Mouse (Mus musculus): ENCODE measurements at regions not wholly inside any gene's neighbourhood (a gene's known extent, or its start where the extent isn't known, plus 50 kb on each side); places are given as distances from the start of the nearest gene placed in this dataset.

DNA sequence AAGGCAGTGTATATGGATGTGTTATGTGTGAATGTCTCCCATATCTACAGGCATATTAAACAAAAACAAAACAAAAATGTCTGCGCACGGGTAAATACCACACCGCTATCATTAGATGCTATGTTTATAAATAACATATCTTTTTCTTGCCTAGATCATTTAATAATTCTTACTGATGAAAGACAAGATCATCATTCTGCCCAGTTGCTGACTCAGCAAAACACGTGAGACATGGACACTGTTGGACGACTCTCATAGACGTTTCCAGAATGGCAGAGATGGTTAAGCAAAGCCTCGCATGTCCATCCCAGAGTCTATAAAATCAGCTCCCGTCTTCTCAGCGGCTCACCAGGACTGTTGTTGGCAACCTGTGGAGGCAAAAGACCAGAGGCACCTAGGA, 125.5 kb upstream of the Hes1 start:
- WGBS = 96% methylated on average over 9 of the region's 9 CpGs
- DNase-seq (ENCODE audit: low read depth, low spot score) = no peak

DNA sequence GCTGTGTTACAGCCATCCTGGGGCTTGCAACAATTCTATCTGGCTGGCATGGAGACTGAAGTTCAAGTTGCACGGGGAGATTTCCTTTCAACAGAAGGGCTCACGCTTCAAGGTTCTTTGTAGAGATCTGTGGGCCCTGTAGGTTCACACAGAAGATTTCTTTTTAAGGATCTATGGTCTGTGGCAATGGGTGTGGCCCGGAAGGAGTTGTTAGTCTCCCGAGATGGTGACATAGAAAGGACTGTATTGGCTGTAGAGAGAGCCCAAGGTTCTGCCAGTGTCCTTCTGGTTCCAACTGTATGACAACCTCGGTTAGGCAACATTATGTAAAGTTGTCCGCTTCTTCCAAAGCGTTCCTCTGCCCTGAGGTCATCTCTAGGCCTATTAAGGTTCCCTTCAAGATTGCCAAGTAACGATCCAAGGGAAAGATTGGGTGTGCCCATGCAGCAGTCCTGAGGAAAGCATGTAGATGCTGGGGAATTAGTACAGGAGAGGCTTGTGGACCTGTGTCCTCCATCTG, 124.8 kb upstream of the Hes1 start:
- no peak for DNase-seq (ENCODE audit: low read depth, low spot score)
- WGBS = 80% methylated on average over 8 of the region's 8 CpGs

DNA sequence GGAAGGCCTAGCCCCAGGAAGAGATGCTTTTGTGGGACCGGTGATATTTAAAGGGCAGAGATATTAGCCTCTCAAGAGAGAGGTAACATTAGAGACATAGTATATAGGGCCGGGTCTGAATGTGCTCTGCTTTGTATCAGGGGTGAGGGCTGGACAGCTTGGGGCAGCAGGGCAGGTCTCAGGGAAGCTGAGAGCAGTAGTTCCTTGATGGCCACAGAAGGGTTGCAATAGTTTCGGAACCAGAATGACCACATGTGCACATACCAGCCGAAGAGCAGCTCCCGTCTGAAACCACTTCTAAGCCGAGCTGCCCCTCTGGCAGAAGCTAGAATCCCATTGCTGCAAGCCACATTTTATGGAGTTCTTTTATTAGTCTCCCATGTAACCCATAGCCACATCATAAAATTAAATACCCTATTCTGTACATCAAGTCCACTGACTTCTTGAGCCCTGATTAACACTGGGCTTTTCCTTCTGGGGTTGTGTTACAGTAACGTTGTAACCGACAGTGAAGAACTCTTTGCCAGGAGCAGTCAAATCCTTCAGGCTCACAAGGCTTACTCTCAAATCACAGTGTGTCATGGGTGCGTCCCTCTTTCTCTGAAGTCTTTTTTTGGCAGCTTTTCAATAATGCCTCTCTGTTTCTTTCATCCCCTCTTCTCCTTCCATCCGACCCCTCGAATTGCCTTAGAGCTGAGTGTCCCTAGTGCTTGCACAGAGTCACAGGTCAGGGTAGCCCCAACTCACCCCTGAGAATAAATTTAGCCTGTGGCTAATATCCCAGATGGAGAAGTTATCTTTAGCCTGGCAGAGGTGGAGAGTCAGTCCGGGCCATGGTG, 124.1 kb upstream of the Hes1 start:
- WGBS = 61% methylated on average over 12 of the region's 12 CpGs
- DNase-seq (ENCODE audit: low read depth, low spot score) = no peak

DNA sequence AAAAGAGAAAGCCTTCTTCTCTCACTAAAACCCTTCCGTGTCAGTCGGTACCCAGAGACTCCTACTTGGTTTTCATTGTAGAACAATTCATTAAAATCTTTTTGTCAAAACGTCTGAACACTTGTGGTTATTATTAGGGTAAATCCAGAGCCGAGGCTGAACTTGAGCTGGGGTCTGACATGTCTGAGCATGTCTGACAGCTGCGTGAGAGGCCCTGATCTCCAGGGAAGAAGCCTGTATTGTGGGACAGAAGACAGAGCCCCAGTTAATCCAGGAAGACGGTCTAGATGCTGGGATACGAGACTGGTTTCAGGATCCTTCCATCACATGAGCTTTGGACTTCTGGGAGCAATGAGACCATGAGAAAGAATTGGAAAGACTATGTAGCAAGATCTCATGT, 122.1 kb upstream of the Hes1 start:
- DNase-seq (ENCODE audit: low read depth, low spot score) = no peak
- WGBS = 92% methylated on average over 7 of the region's 7 CpGs

DNA sequence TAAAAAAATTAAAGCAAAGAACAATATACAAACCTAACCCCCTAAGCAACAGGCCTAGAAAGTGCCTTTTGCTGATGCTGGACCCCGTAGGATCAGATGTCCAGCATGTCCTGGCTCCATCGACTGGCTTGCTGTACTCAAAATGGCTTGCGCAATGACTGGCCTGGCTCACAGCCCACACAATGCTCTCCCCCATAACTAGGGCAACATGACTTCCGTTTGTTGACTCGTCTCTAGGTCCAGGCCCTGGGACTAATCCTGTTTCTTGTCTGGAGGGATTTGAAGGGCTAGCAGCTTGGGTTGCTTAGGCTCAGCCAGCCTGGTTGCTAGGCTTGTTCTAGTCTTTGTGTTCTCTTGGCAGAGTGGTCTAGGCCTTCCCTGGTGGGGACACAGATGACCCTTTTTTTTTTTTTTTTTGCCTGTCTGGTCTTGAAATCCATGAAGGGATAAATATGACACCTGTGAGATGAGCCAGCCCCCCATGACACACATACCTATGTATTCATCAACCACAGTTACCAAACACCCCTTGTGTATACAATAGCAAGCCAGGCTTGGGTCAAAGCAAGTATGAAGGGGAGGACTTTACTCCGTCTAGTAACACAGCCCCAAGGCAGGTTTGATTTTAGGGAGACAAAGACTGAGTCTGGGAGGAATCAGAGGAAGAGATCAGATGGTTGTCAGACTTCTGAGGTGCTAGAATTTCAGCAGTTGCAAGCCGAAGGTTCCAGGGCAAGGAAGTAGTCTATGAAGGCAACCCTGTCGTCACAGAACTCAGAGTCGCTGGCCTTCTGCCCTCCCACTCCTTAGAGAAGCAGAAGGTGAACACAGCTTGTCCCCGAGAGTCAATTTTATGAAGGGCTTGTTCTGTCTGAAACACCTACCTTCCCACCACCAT, 120.0 kb upstream of the Hes1 start:
- no peak for DNase-seq (ENCODE audit: low read depth, low spot score)
- 76% methylated on average over 10 of the region's 10 CpGs for WGBS

DNA sequence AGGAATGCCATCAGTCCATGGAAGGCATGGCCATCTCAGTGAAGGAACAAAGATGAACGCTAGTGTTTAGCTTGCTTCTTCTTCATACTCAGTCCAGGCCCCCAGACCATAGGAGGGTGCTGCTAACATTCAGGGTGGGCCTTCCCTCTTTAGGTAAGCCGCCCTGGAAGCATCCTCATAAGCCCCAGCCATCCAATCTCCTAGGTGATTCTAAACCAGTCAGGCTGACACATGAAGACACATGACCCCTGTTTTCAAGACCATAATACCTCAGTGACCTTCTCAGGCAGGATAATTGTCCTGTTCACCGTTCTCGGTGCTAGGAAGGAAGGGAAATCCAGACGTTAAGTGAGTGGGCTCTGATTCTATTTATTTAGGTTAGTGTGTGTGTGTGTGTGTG, 119.2 kb upstream of the Hes1 start:
- WGBS = 63% methylated on average over 5 of the region's 5 CpGs
- DNase-seq (ENCODE audit: low read depth, low spot score) = no peak

DNA sequence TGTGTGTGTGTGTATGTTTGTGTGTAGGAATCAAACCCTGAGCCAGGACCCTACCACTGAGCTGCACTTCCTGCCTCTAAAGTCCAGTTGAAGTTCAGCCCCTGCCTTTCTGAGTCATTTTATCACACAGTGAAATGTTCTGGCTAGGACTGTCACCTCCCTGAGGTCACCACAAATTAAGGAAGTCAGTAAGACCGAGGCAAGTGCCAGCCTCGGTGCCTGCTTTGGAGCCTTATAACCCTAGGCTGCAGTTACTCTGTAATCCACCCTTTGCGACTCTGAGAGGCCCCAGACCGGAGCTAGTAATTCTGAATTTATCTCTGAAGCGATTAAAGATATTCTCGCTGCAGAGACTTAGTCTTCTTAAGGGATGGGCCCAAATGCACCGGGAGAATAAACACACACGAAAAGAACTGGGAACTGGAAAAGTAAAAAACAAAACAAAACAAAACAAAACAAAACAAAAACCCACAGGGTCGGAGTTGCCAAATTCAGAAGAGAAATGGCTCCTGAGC, 118.8 kb upstream of the Hes1 start:
- DNase-seq (ENCODE audit: low read depth, low spot score) = no peak
- 1% methylated on average over 9 of the region's 9 CpGs for WGBS

DNA sequence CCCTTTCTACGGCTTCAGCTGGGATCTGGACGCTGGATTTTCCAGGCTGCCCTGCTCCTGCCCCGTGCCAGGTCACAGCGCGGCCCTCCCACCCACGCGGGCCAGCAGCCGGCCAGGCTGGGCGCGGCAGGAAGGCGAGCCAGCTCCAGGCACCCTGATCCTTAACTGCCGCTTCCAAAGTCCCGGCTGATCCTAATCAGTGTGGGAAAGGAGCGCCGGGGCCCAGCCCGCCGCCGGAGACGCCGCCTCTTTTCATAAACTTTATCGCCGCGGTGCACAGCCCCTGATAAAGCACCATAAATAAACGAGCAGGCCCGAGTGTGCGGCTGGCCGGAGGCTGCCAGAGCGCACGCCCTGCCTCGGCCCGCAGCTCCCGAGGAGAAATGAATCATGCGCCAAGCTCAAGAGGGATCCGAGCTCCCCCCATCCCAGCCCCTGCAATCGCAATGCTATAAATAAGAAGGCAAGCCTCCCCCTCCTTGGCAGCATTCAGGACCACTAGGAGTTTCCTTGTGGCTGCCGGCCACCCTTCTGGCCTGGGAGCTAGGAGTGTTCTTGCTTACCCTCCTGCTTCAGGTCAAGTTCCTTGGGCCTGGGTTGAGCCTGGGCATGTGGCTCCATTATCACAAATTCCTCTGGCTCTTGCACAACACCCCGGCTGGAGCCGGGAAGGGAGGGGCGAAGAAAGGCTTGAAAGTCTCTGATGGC, 118.1 kb upstream of the Hes1 start:
- 2% methylated on average over 39 of the region's 39 CpGs for WGBS
- peak; percentile 76 for DNase-seq (ENCODE audit: low read depth, low spot score)

DNA sequence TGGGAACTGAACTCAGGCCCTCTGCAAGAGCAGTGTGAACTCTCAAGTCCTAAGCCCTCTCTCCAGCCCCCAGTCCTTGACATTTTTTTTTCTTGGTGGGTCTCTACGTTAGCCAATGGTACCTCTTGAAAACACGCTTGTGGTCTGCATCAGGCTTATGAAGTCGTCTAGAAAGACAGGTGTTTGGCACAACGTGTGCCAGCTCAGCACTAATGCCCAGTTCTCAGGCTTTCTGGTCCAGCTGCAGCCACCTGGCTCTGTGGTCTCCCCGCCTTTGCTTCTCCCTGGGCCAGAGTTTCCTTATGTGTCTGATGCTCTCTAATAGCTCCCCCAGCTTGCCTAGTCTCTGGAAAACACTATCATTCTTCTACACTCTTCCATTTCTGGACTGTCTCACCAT, 117.2 kb upstream of the Hes1 start:
- WGBS = 40% methylated on average over 5 of the region's 5 CpGs
- DNase-seq (ENCODE audit: low read depth, low spot score) = no peak

DNA sequence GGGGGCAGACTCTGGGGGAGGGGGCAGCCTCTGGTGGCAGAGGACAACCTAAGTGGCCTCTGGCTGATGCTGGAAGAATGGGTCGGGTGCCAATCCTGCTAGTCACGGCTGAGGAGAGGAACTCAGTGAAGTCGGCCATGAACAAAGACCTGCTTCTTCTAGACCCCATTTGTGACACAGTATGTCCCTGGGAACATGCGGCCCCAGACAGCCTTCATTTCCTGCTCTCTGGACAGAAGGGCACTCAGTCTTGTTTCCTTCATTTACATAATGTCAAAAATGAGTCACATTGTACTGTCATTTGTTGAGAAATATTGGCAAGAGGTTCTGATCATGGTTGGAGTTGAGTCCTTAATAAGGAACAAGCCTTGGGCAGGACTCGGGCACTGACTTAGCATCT, 116.5 kb upstream of the Hes1 start:
- 80% methylated on average over 5 of the region's 5 CpGs for WGBS

DNA sequence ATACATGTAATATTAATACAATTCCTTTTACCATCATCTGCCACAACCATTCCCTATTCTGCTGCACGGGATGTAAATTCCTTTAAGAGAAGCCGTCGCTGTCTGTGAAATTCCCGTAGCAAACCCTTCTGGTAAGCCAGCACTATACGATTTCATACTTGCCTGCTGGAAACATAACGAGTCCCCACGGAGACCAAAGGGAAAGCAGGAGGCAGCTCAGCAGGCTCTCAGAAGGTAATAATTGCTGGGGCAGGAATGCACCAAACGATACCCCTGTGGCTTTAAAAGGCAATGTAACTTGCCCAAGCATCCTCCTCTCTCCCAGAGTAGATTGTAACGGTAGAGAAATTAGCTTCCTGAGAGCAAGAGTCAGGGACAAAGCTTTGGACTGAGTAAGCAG, 114.0 kb upstream of the Hes1 start:
- WGBS = 78% methylated on average over 9 of the region's 9 CpGs
- no peak for DNase-seq (ENCODE audit: low read depth, low spot score)

More for the DNA sequence above, 116.5 kb upstream of the Hes1 start:
- no peak for DNase-seq (ENCODE audit: low read depth, low spot score)

DNA sequence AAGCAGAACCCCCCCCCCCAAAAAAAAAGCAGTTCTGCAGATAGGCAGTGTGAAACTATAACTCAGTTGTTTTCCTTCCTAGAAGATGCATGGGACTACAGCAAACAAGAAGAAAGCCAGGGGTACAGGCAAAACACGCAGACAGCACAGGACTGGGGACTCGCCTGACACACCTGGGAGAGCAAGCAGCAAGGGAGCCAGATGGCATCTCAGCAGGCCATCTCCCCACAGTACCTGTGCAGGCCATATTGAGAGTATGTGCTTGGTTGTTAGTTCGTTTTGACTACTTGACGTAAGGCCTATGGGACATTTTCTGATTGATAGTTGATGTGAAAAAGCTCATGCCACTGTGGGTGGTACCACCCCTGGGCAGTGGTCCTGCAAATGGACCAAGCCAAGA, 113.4 kb upstream of the Hes1 start:
- DNase-seq (ENCODE audit: low read depth, low spot score) = no peak
- 95% methylated on average over 4 of the region's 4 CpGs for WGBS

DNA sequence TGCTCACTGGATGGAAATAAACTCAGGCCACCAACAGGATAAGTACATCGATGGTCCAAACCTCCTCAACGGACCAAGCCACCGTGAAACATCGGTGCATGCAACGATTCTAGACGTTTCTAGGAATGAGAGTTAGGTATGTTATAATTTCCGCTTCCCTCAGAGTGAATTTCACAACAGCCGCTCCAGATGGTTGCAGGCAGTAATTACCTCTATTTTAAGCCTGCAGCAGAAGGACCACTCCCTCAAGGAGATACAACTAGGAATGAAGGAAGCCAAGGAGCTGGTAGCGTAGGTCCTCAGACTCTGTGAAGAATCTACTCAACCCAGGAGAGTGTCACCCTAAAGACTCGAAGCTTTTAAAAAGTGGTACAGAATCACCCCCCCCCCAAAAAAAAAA, 109.5 kb upstream of the Hes1 start:
- WGBS = 42% methylated on average over 10 of the region's 10 CpGs
- no peak for DNase-seq (ENCODE audit: low read depth, low spot score)

DNA sequence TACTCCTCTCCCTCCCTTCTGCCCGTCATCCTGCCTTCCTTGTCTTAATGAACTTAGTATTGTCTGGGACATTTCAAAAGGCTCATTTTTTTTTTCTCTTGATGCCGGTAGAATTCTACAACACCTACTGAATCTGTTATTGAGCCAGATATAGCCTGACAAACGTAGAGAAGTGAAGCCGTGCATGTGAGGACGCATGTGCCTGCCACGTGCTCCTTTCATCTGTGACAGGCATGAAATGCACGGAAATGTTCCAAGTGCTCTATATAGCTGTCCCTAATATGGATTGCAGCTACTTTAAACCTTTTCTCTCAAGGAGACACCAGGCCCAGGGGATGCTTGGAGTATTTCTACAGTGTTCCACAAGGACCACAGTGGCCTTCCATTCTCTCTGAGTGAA, 107.3 kb upstream of the Hes1 start:
- WGBS = 91% methylated on average over 7 of the region's 7 CpGs
- DNase-seq (ENCODE audit: low read depth, low spot score) = no peak

DNA sequence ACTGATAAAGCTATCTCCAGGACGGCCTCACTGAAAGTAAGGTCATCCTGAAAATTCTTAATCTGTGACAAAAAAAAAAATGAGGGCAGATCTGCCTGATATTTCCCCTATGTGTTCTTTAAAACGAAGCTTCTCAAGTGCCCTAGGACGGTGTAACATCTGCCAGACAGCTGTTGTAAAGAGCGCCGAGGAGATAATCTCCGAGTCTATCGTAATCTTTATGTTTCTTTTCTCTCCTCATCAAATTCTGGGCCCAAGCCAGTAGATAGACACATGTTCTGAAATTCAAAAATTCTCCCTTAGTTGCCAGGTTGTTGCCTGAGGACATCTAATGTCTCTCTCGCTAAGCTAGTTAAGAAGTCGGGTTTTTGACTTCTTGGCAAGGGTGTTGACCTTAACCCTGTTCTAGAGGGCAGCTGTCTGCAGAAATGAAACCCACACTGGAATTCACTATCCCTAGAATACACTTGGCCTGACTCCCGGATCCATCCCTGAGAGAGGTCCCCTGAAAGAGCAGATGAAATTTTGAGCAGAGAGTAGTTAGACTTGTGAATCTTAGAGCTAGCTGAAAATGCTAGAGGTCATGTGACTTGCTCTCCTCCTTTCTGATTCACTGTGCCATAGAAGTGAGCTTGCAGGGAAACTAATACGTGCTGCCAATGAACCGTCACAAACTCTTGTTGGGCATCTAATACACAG, 104.1 kb upstream of the Hes1 start:
- no peak for DNase-seq (ENCODE audit: low read depth, low spot score)
- WGBS = 74% methylated on average over 12 of the region's 12 CpGs

DNA sequence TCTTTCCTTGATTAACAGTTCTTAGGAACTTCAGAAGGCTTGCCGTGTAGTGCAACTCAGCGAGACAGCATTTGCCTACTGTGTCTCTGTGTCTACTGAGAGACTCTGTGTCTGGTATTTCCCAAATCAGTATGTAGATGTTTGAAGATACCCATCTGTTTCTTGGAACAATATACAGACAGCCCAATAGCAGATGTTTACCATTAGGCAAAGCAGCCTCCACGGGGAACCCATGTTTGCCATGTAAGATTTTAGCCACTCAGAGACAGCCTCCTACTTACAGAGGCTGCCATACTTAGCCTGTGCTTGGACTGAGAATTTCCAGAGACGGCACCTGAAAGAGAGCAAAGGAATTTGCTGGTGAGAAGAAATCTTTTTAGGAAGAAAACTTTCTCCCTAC, 100.9 kb upstream of the Hes1 start:
- DNase-seq (ENCODE audit: low read depth, low spot score) = no peak
- 78% methylated on average over 4 of the region's 4 CpGs for WGBS

DNA sequence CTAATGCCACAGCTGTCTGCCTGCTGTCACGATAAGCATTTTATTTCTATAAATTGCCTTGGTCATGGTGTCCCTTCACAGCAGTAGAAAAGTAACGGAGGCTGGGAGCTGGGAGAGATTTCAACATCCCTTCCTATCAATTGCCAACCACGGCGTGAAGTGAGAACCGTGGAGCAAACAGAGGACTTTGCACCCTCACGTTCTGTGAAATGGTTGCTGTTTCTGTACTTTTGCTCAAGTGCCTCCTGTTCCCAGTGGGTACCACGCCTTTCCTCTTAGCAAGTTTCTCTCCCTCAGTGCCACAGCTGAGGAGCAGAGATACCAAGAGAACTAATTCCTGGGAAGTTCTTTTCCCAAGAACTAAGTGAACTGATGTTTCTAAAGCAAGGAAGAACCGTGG, 99.6 kb upstream of the Hes1 start:
- WGBS = 72% methylated on average over 8 of the region's 8 CpGs
- DNase-seq (ENCODE audit: low read depth, low spot score) = no peak

DNA sequence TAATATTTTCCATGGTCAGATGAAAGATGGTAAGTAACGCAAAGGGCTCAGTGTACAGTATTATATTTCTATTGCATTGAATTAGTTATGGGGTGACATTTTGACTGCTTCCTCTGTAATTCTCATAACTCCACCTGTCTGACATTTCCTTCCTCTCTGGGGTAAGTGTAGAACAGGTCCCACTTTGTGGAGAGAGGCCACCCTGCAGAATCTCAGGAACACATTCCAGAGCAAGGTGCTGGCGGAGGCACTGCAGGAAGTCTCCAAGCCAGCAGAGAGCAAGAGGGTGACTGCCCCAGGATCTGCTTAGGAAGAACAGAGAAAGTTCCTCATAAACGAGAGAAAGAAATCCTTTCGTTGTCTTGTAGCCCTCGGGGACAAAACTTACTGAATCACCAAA, 95.4 kb upstream of the Hes1 start:
- WGBS = 68% methylated on average over 5 of the region's 5 CpGs
- no peak for DNase-seq (ENCODE audit: low read depth, low spot score)

DNA sequence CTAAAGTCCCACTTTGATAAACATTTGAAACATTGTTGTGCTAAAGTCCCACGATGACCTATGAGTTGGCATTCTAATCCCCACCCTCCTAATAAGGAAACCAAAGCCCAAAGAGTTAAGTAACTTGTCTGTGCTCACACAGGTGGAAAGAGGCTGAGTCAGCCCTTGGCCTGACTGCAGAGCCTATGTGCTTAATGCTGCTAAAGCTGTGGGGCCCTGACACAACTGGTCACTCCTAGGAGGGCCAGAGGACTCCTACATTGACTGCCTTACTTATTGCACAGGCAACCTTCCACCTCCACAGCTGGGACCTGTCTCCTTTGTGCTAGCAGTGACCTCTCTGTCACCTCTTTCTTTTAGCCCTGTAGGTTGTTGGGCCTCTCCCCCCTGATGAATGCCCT, 91.4 kb upstream of the Hes1 start:
- 13% methylated on average over 1 of the region's 1 CpGs for WGBS
- no peak for DNase-seq (ENCODE audit: low read depth, low spot score)
